Mouse (Mus musculus) kidney, adult 2 months (tissue): ENCODE measurements around the gene Spsb1. TPM values are rescaled to one million over a fixed set of nuclear protein-coding genes. Genes with fewer than 3 reads are reported as not detected.

Experiments
- DNase-seq: peaks from one replicate; pipeline ENCODE4 v3.0.0; 2021
- H3K27ac ChIP-seq: fragments of 200-500 bp; 2 replicates; pipeline ENCODE4 v1.5.1; 2012; ENCODE audit warnings: low read depth, low read length, control low read depth, inconsistent platforms; ENCODE audit not compliant: insufficient read depth
- H3K27me3 ChIP-seq: fragments of 200-500 bp; replicated peaks from 2 replicates; pipeline ENCODE4 v1.6.1; 2012; ENCODE audit warnings: mild to moderate bottlenecking, moderate library complexity, low read length, inconsistent platforms; ENCODE audit not compliant: control insufficient read depth, insufficient read depth
- H3K36me3 ChIP-seq: fragments of 200-500 bp; 2 replicates; pipeline ENCODE4 v1.6.1; 2012; ENCODE audit warnings: mild to moderate bottlenecking, moderate library complexity, low read length, inconsistent platforms; ENCODE audit not compliant: control insufficient read depth, insufficient read depth
- H3K4me1 ChIP-seq: fragments of 200-500 bp; 2 replicates; pipeline ENCODE4 v1.6.1; 2011; ENCODE audit warnings: low read length; ENCODE audit not compliant: control insufficient read depth, insufficient read depth
- H3K4me3 ChIP-seq: fragments of 200-500 bp; 2 replicates; pipeline ENCODE4 v1.5.1; 2011; ENCODE audit warnings: mild to moderate bottlenecking, low read depth, low read length, control low read depth; ENCODE audit not compliant: insufficient read depth
- CTCF ChIP-seq: fragments of 200-500 bp; conservative IDR thresholded peaks from 2 replicates; pipeline ENCODE4 v1.5.1; 2011; ENCODE audit warnings: low read depth, mild to moderate bottlenecking, control low read depth, low read length, moderate library complexity, mixed read lengths; ENCODE audit not compliant: insufficient read depth, insufficient read length
- POLR2A ChIP-seq: fragments of 200-500 bp; IDR thresholded peaks from one replicate; pipeline ENCODE4 v1.6.1; 2011; ENCODE audit warnings: low read depth, low read length, control low read depth
- WGBS: fragments of 180-500 bp; shearing (Covaris S2); methylation state at CpG from one replicate; pipeline ENCODE4 v1.1.7; 2018; 5-methylcytosine and 5-hydroxymethylcytosine counted together
- polyA plus RNA-seq: library from polyadenylated mRNA; depleted of rRNA; stranded (reverse); fragments of >200 nt; gene quantifications from 2 replicates; pipeline ENCODE4 v1.2.3, GENCODE M21; 2012

Spsb1 gene
- polyA plus RNA-seq, 1 experiment: 6.5 TPM

DNA sequence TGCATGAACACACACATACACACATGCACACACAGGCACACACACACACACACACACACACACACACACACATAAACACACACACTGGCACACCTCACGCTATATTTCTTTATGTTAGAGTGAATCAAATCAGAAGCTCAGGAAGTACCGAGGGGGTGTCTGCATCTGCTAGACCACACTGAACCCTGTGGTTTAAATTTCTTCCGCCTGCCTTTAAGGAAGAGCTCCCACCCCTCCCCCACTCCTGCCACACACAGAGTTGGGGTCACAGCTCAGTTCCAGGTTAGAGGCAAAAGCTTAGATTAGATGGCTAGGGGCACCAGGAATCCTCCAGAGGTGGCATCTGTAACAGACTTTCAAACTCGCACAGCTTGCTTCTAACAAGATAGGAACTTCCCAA is 42.4 kb downstream of the Spsb1 start:
- no peaks in the 10 kb centered on the region for H3K36me3 ChIP-seq
- H3K4me3 ChIP-seq: no peak overlapping the region
- no peak overlapping the region for H3K27ac ChIP-seq
- H3K4me1 ChIP-seq: no peaks in the 10 kb centered on the region
- 83% methylated on average over 4 of the region's 4 CpGs for WGBS
- no peak for DNase-seq
- no peak for TF ChIP-seq POLR2A
- TF ChIP-seq CTCF: no peak
- no peaks in the 10 kb centered on the region for H3K27me3 ChIP-seq

DNA sequence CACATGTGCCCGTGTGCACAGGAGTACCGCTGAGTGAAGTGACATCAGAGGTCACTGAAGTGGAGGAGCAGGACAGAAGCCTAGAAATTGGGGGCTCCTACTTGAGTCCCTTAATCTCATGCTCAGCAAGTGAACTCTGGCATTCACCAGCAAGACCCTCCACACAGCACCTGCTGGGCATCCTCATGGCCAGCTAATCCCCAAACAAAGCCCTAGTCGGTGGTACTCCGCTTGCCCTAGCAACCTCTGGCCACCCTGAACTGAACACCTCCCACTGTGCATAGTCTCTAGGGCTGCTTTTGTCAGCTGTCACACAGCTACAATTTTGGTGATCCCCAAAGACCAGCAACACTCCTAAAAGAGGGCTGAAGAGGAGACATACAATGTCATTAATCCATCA is 44.3 kb downstream of the Spsb1 start:
- Histone ChIP-seq H3K36me3 (no peaks in the 10 kb centered on the region), H3K4me3 (no peak overlapping the region), H3K27ac (no peak overlapping the region), H3K4me1 (no peaks in the 10 kb centered on the region), H3K27me3 (no peaks in the 10 kb centered on the region)
- DNase-seq: no peak
- 87% methylated on average over 4 of the region's 4 CpGs for WGBS
- no peak for TF ChIP-seq CTCF
- no peak for TF ChIP-seq POLR2A

DNA sequence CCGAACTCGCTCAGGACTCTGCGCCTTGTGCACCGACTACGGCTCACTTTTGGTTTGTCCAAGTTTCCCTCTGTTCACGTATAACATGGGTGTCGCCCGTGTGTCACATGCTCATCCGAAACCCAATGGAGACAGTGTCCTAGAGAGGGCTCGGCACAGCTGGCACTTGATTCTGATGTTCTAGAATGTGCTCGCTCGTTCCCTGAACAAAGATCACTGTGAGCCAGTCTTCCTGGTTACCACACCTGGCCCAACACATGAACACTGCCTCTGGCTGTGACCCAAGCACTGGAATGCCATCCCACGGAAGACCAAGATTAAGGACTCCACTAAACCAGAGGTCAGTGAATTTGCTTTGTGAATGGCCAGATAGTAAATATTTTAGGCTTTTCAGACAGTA is 45.3 kb downstream of the Spsb1 start:
- no peaks in the 10 kb centered on the region for H3K36me3 ChIP-seq
- H3K27ac ChIP-seq: no peak overlapping the region
- DNase-seq: peak; percentile 69
- no peak overlapping the region for H3K4me3 ChIP-seq
- H3K27me3 ChIP-seq: no peaks in the 10 kb centered on the region
- WGBS: 76% methylated on average over 13 of the region's 13 CpGs
- TF ChIP-seq POLR2A (no peak), CTCF (no peak)
- no peaks in the 10 kb centered on the region for H3K4me1 ChIP-seq

DNA sequence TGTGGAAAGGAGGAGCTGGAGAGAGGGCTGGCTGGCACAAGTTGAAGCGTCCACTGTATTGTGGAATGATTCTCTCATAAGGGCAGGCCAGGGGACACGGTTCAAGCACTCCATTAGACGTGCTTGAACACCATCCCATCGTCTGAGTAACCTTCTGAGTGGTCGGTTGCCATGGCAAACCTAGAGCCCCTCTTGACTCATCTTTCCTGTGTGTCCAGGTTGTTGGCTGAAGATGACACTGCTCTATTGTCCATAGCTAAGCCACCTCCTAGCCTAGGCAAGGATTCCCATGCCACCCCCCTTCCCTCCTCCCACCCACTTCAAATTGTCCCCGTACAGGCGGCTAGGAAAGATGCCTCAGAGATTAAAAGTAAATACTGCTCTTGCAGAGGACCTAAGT is 45.9 kb downstream of the Spsb1 start:
- DNase-seq: no peak
- WGBS: 79% methylated on average over 7 of the region's 7 CpGs
- no peaks in the 10 kb centered on the region for H3K27me3 ChIP-seq
- TF ChIP-seq CTCF: no peak
- no peak overlapping the region for H3K4me3 ChIP-seq
- H3K4me1 ChIP-seq: no peaks in the 10 kb centered on the region
- H3K27ac ChIP-seq: no peak overlapping the region
- H3K36me3 ChIP-seq: no peaks in the 10 kb centered on the region

DNA sequence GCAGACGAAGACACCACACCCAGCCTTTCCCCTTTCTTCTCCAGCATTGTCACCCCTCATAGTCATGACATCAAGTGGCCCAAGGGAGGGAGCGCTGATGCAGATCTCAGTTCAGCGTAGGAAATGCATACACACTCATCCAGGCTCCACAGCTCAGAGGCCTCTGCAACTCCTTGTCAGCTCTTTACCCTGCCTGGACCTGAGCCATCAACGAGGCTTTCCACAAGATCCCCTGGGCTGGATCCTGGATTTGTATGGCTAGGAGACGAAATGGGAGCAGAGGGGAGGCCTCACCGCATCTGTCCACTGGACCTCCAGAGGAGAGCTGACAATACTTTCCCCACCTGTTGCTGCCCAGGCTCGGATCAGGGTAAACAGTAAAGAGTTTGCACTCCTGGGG is 47.2 kb downstream of the Spsb1 start:
- no peak overlapping the region for H3K27ac ChIP-seq
- no peaks in the 10 kb centered on the region for H3K27me3 ChIP-seq
- no peak for TF ChIP-seq POLR2A
- TF ChIP-seq CTCF: no peak
- H3K4me1 ChIP-seq: no peaks in the 10 kb centered on the region
- WGBS: 84% methylated on average over 7 of the region's 7 CpGs
- no peak for DNase-seq
- H3K36me3 ChIP-seq: no peaks in the 10 kb centered on the region
- H3K4me3 ChIP-seq: no peak overlapping the region

DNA sequence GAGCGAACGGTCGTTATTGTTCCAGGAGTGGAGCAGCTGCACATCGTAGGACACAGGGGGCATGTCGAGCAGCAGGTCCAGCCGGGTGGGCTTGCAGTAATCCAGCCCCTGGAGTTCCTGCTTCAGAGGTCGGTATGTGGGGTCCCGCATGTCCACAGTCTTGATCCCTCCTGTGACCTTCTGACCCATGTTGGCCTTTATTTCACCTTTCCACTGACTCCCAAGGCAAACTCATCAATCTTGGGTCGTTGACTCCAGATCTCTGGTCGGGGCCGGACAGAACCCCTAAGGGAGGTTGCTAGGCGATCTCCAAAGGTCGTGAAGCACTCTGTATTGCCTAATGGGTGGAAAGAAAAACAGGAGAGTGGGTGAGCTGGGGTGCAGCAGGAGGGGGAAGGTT is 47.9 kb downstream of the Spsb1 start:
- DNase-seq: no peak
- H3K4me1 ChIP-seq: no peaks in the 10 kb centered on the region

DNA sequence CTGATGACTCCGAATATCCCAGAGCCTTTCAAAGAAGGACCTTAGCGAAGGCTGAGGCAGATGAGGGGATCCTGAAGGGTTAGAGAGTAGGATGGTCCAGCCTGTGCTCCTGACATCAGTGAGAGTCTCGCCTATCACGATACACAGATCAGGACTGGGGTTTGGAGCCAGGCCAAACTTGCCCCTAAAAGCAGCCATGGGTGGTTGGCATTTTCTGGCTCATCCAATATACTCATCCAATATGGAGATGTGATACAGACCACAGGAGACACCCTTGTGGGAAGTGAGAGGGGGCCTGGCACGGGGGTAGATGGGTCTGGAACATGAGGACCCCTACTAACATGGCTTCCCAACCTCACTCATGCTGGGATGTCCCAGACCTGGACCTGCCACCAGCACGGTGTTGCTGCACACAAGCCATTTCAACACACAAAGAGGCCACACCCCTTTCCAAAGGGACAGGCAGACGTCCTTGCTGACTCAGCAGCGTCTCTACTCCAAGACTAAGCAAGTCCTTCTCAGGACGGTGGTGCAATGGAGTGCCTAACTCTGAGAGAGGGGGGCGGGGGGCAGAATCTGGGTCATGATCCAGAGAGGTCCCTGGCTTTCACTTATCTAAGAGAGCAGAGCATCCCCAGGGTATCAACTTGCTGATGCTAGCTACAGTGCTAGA is 49.4 kb downstream of the Spsb1 start:
- H3K27me3 ChIP-seq: no peaks in the 10 kb centered on the region
- no peak overlapping the region for H3K27ac ChIP-seq
- TF ChIP-seq CTCF: no peak
- TF ChIP-seq POLR2A: no peak
- WGBS: 89% methylated on average over 10 of the region's 10 CpGs
- no peak for DNase-seq
- no peak overlapping the region for H3K4me3 ChIP-seq
- H3K4me1 ChIP-seq: no peaks in the 10 kb centered on the region
- H3K36me3 ChIP-seq: no peaks in the 10 kb centered on the region

More for the DNA sequence above, 47.9 kb downstream of the Spsb1 start:
- no peak overlapping the region for H3K4me3 ChIP-seq
- H3K27me3 ChIP-seq: no peaks in the 10 kb centered on the region
- no peaks in the 10 kb centered on the region for H3K36me3 ChIP-seq
- TF ChIP-seq POLR2A (no peak), CTCF (no peak)
- 65% methylated on average over 13 of the region's 13 CpGs for WGBS
- H3K27ac ChIP-seq: no peak overlapping the region
